Mouse (Mus musculus): ENCODE measurements around the gene Atp7a. TPM values are rescaled to one million over a fixed set of nuclear protein-coding genes. Genes with fewer than 3 reads are reported as not detected.

Atp7a gene
- polyA plus RNA-seq, 1 experiment: 3.6 TPM

- no peak for TF ChIP-seq POLR2AphosphoS2 (IDR thresholded peaks at IDR 0.05; ENCODE audit: insufficient read length, low read depth)
- TF ChIP-seq USF1 (IDR thresholded peaks at IDR 0.05; ENCODE audit: low read depth): no peak
- no peak for TF ChIP-seq MAX (IDR thresholded peaks at IDR 0.05; ENCODE audit: low read depth)
- no peak for TF ChIP-seq TCF12 (IDR thresholded peaks at IDR 0.05; ENCODE audit: insufficient read depth, poor library complexity, severe bottlenecking)
- TF ChIP-seq E2F4 (IDR thresholded peaks at IDR 0.05; ENCODE audit: insufficient read depth): no peak
- TF ChIP-seq MYOD1 (IDR thresholded peaks at IDR 0.05; ENCODE audit: control insufficient read depth in 1 of 3, insufficient read length in 2 of 3, low read depth in 2 of 3): peak in 1 of 3 experiments; percentile 11
- no peak for TF ChIP-seq SRF (IDR thresholded peaks at IDR 0.05; ENCODE audit: control insufficient read depth, insufficient read length, low read depth)
- TF ChIP-seq REST (IDR thresholded peaks at IDR 0.05; ENCODE audit: insufficient read depth, insufficient read length): no peak
- peak in 1 of 3 experiments; percentile 51 for TF ChIP-seq MYOG (IDR thresholded peaks at IDR 0.05; ENCODE audit: control insufficient read depth in 1 of 3, insufficient read depth in 1 of 3, insufficient read length in 2 of 3, low read depth in 2 of 3)
- TF ChIP-seq POLR2A (IDR thresholded peaks at IDR 0.05; ENCODE audit: insufficient read length, low read depth): no peak
- no peak for TF ChIP-seq CEBPB (IDR thresholded peaks at IDR 0.05; ENCODE audit: insufficient read depth, poor library complexity, severe bottlenecking)
- no peak for TF ChIP-seq TCF3 (IDR thresholded peaks at IDR 0.05; ENCODE audit: insufficient read length, low read depth)
- H3ac ChIP-seq (ENCODE audit: control insufficient read depth, insufficient read length): no peak overlapping the region
- H3K4me3 ChIP-seq: no peak overlapping the region
- no peaks in the 10 kb centered on the region for H3K27me3 ChIP-seq (ENCODE audit: control insufficient read depth, insufficient read depth, insufficient read length)
- H3K79me2 ChIP-seq (ENCODE audit: control insufficient read depth, insufficient read depth): peaks cover 55% of the 10 kb centered on the region
- H3K4me2 ChIP-seq (ENCODE audit: low read depth): no peak overlapping the region
- H3K36me3 ChIP-seq (ENCODE audit: control insufficient read depth, insufficient read depth): no peaks in the 10 kb centered on the region
Observed at GRCm38 (mm10) chrX:106037185-106037752, 10.2 kb downstream of the Atp7a start.

- H3K4me2 ChIP-seq (ENCODE audit: low read depth): peak overlapping the region; percentile 67
- no peak for TF ChIP-seq MAX (IDR thresholded peaks at IDR 0.05; ENCODE audit: low read depth)
- TF ChIP-seq MYOD1 (IDR thresholded peaks at IDR 0.05; ENCODE audit: control insufficient read depth in 1 of 3, insufficient read length in 2 of 3, low read depth in 2 of 3): peak in 1 of 3 experiments; percentile 41
Observed at GRCm38 (mm10) chrX:106043863-106044617, 17.0 kb downstream of the Atp7a start.

GRCm38 (mm10) chrX:106045455-106045854 lies 18.4 kb downstream of the Atp7a start:
- Histone ChIP-seq H3K27me3 (ENCODE audit: control insufficient read depth, insufficient read depth, insufficient read length) (no peaks in the 10 kb centered on the region), H3K79me2 (ENCODE audit: control insufficient read depth, insufficient read depth) (peaks cover 37% of the 10 kb centered on the region), H3ac (ENCODE audit: control insufficient read depth, insufficient read length) (no peak overlapping the region), H3K36me3 (ENCODE audit: control insufficient read depth, insufficient read depth) (no peaks in the 10 kb centered on the region), H3K4me2 (ENCODE audit: low read depth) (no peak overlapping the region), H3K4me3 (no peak overlapping the region)
- no peak for TF ChIP-seq MYOG (IDR thresholded peaks at IDR 0.05; ENCODE audit: control insufficient read depth in 1 of 3, insufficient read depth in 1 of 3, insufficient read length in 2 of 3, low read depth in 2 of 3)
- TF ChIP-seq POLR2A (IDR thresholded peaks at IDR 0.05; ENCODE audit: insufficient read length, low read depth): no peak
- TF ChIP-seq USF1 (IDR thresholded peaks at IDR 0.05; ENCODE audit: low read depth): no peak
- TF ChIP-seq MYOD1 (IDR thresholded peaks at IDR 0.05; ENCODE audit: control insufficient read depth in 1 of 3, insufficient read length in 2 of 3, low read depth in 2 of 3): no peak
- TF ChIP-seq TCF3 (IDR thresholded peaks at IDR 0.05; ENCODE audit: insufficient read length, low read depth): no peak
- TF ChIP-seq CEBPB (IDR thresholded peaks at IDR 0.05; ENCODE audit: insufficient read depth, poor library complexity, severe bottlenecking): no peak
- no peak for TF ChIP-seq REST (IDR thresholded peaks at IDR 0.05; ENCODE audit: insufficient read depth, insufficient read length)
- no peak for TF ChIP-seq TCF12 (IDR thresholded peaks at IDR 0.05; ENCODE audit: insufficient read depth, poor library complexity, severe bottlenecking)
- TF ChIP-seq MAX (IDR thresholded peaks at IDR 0.05; ENCODE audit: low read depth): no peak

More at GRCm38 (mm10) chrX:106043863-106044617, 17.0 kb downstream of the Atp7a start:
- Histone ChIP-seq H3ac (ENCODE audit: control insufficient read depth, insufficient read length) (no peak overlapping the region), H3K27me3 (ENCODE audit: control insufficient read depth, insufficient read depth, insufficient read length) (no peaks in the 10 kb centered on the region), H3K36me3 (ENCODE audit: control insufficient read depth, insufficient read depth) (no peaks in the 10 kb centered on the region), H3K4me3 (no peak overlapping the region), H3K79me2 (ENCODE audit: control insufficient read depth, insufficient read depth) (peaks cover 39% of the 10 kb centered on the region)

- Histone ChIP-seq H3K4me3 (no peak overlapping the region), H3ac (ENCODE audit: control insufficient read depth, insufficient read length) (no peak overlapping the region), H3K36me3 (ENCODE audit: control insufficient read depth, insufficient read depth) (no peaks in the 10 kb centered on the region), H3K79me2 (ENCODE audit: control insufficient read depth, insufficient read depth) (peaks cover 37% of the 10 kb centered on the region), H3K4me2 (ENCODE audit: low read depth) (no peak overlapping the region), H3K27me3 (ENCODE audit: control insufficient read depth, insufficient read depth, insufficient read length) (no peaks in the 10 kb centered on the region)
- TF ChIP-seq MYOD1 (IDR thresholded peaks at IDR 0.05; ENCODE audit: control insufficient read depth in 1 of 3, insufficient read length in 2 of 3, low read depth in 2 of 3): no peak
- no peak for TF ChIP-seq POLR2AphosphoS2 (IDR thresholded peaks at IDR 0.05; ENCODE audit: insufficient read length, low read depth)
- no peak for TF ChIP-seq TCF12 (IDR thresholded peaks at IDR 0.05; ENCODE audit: insufficient read depth, poor library complexity, severe bottlenecking)
- TF ChIP-seq TCF3 (IDR thresholded peaks at IDR 0.05; ENCODE audit: insufficient read length, low read depth): no peak
- TF ChIP-seq REST (IDR thresholded peaks at IDR 0.05; ENCODE audit: insufficient read depth, insufficient read length): no peak
- no peak for TF ChIP-seq POLR2A (IDR thresholded peaks at IDR 0.05; ENCODE audit: insufficient read length, low read depth)
- no peak for TF ChIP-seq E2F4 (IDR thresholded peaks at IDR 0.05; ENCODE audit: insufficient read depth)
- no peak for TF ChIP-seq MYOG (IDR thresholded peaks at IDR 0.05; ENCODE audit: control insufficient read depth in 1 of 3, insufficient read depth in 1 of 3, insufficient read length in 2 of 3, low read depth in 2 of 3)
- TF ChIP-seq MAX (IDR thresholded peaks at IDR 0.05; ENCODE audit: low read depth): no peak
- TF ChIP-seq SRF (IDR thresholded peaks at IDR 0.05; ENCODE audit: control insufficient read depth, insufficient read length, low read depth): no peak
- TF ChIP-seq CEBPB (IDR thresholded peaks at IDR 0.05; ENCODE audit: insufficient read depth, poor library complexity, severe bottlenecking): no peak
Observed at GRCm38 (mm10) chrX:106045928-106046327, 18.9 kb downstream of the Atp7a start.

All from myocyte (in vitro differentiated cells).